Mouse (Mus musculus): Measurements from ENCODE around the gene 1700012P22Rik.

Gene 1700012P22Rik

GRCm38 (mm10) chr4:144438672-144439071, at the start of gene 1700012P22Rik:
Gene 1700012P22Rik, minus strand, starts transcription at chr4:144438772.
- no peak for DNase-seq

GRCm38 (mm10) chr4:144468091-144468490, 29.5 kb upstream of the 1700012P22Rik start:
- no peak for DNase-seq

GRCm38 (mm10) chr4:144465206-144465605, 26.6 kb upstream of the 1700012P22Rik start:
- DNase-seq = no peak

- no peak for DNase-seq
Measured at GRCm38 (mm10) chr4:144463656-144464055, 25.1 kb upstream of the 1700012P22Rik start, which contains the start of gene Aadacl3. Gene Aadacl3, minus strand, starts transcription at chr4:144463756.

- DNase-seq = no peak
Measured at GRCm38 (mm10) chr4:144453217-144453616, 14.6 kb upstream of the 1700012P22Rik start, which contains the start of gene Gm9944. Gene Gm9944, minus strand, starts transcription at chr4:144453317.

GRCm38 (mm10) chr4:144448546-144448945, 10.0 kb upstream of the 1700012P22Rik start:
- DNase-seq = no peak

- no peak for DNase-seq
Measured at GRCm38 (mm10) chr4:144441582-144441981, 3.0 kb upstream of the 1700012P22Rik start.

GRCm38 (mm10) chr4:144441095-144441494, 2.5 kb upstream of the 1700012P22Rik start:
- DNase-seq = no peak

GRCm38 (mm10) chr4:144433216-144433615, 5.4 kb downstream of the 1700012P22Rik start:
- no peak for DNase-seq

- no peak for DNase-seq
Measured at GRCm38 (mm10) chr4:144430723-144431122, 7.8 kb downstream of the 1700012P22Rik start.

GRCm38 (mm10) chr4:144428868-144429267, 9.7 kb downstream of the 1700012P22Rik start:
- DNase-seq = peak; percentile 8

- DNase-seq = no peak
Measured at GRCm38 (mm10) chr4:144424590-144424989, 14.0 kb downstream of the 1700012P22Rik start.

- no peak for DNase-seq
Measured at GRCm38 (mm10) chr4:144420644-144421043, 17.9 kb downstream of the 1700012P22Rik start.

- DNase-seq = no peak
Measured at GRCm38 (mm10) chr4:144408290-144408689, 30.3 kb downstream of the 1700012P22Rik start, which contains the start of gene Pramef12. Gene Pramef12, minus strand, starts transcription at chr4:144408464.

GRCm38 (mm10) chr4:144406261-144406660, 32.3 kb downstream of the 1700012P22Rik start:
- no peak for DNase-seq

- DNase-seq = peak; percentile 40
Measured at GRCm38 (mm10) chr4:144404456-144405086, 34.0 kb downstream of the 1700012P22Rik start.

GRCm38 (mm10) chr4:144402712-144403111, 35.9 kb downstream of the 1700012P22Rik start:
- DNase-seq = no peak

GRCm38 (mm10) chr4:144396316-144396715, 42.3 kb downstream of the 1700012P22Rik start:
- DNase-seq = no peak

- DNase-seq = no peak
Measured at GRCm38 (mm10) chr4:144377911-144378310, 60.7 kb downstream of the 1700012P22Rik start, which contains the start of gene Pramef20. Gene Pramef20, minus strand, starts transcription at chr4:144377933.

Data from kidney, postnatal 14 days (tissue).